Mouse (Mus musculus): ENCODE results near the gene A630023A22Rik. TPM values are rescaled to one million over a fixed set of nuclear protein-coding genes. Genes with fewer than 3 reads are reported as not detected.

Gene A630023A22Rik
- polyA plus RNA-seq, 1 experiment from 2014 or later, result 0.19 TPM

DNA sequence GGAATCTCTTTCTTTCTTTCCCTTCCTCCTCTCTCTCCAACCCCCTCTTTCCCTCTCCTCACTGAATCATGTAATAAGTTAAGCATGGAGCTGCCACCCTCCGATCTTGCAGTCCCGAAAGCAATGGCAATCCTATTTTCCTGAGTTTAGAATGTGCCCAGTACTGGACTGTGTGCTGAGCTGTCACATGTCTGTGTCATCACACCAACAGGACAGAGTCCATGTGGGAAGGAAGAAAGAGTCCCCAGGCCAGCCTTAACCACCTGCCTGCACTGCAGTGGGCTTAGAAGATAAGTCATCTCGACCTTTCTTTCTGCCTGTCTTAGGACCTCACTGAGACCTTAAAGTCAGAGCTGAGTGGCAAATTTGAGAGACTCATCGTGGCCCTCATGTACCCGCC, 11.1 kb downstream of the A630023A22Rik start:
- no peaks in the 10 kb centered on the region for H3K36me3 ChIP-seq (ENCODE audit: control insufficient read depth, insufficient read depth, low read length)
- no peak for ATAC-seq (ENCODE audit: low read depth)
- H3K9me3 ChIP-seq (ENCODE audit: control insufficient read depth, low read length), result no peaks in the 10 kb centered on the region
- no peak overlapping the region for H3K4me3 ChIP-seq (ENCODE audit: low read length)
- no peak overlapping the region for H3K4me2 ChIP-seq (ENCODE audit: low read depth, low read length)
- H3K27ac ChIP-seq (ENCODE audit: low read length), result no peak overlapping the region
- no peaks in the 10 kb centered on the region for H3K4me1 ChIP-seq (replicated peaks; ENCODE audit: control insufficient read depth, insufficient read depth, low read length)
- WGBS, result 74% methylated on average over 5 of the region's 5 CpGs
- H3K9ac ChIP-seq (ENCODE audit: low read length), result no peak overlapping the region
- no peaks in the 10 kb centered on the region for H3K27me3 ChIP-seq (ENCODE audit: control insufficient read depth, insufficient read depth, low read depth, low read length)

DNA sequence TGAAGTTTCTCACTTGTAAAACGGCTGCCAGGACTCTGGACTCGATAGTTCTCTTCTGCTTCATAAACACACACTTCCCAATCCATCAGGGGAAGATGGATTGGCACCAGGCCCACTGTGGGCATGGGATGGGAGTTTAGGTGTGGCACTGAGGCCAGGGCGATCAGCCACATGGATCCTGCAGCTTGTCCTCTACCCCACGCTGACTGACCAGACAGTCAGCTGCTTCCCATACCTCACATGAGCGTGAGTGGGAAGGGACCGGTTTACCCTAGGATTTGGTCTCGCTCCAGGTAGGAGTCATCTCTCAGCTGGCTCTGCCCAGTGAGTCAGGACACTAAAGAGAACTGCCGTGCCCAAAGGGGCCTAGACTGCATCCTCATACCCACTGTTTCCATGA, 12.8 kb downstream of the A630023A22Rik start:
- no peak overlapping the region for H3K4me3 ChIP-seq (ENCODE audit: low read length)
- H3K4me1 ChIP-seq (replicated peaks; ENCODE audit: control insufficient read depth, insufficient read depth, low read length), result peaks cover 6% of the 10 kb centered on the region; the same call in 1 of the 2 replicates
- ATAC-seq (ENCODE audit: low read depth), result no peak
- no peaks in the 10 kb centered on the region for H3K36me3 ChIP-seq (ENCODE audit: control insufficient read depth, insufficient read depth, low read length)
- H3K27ac ChIP-seq (ENCODE audit: low read length), result no peak overlapping the region
- 67% methylated on average over 8 of the region's 8 CpGs for WGBS
- H3K4me2 ChIP-seq (ENCODE audit: low read depth, low read length), result no peak overlapping the region
- H3K27me3 ChIP-seq (ENCODE audit: control insufficient read depth, insufficient read depth, low read depth, low read length), result no peaks in the 10 kb centered on the region
- H3K9ac ChIP-seq (ENCODE audit: low read length), result no peak overlapping the region
- H3K9me3 ChIP-seq (ENCODE audit: control insufficient read depth, low read length), result no peaks in the 10 kb centered on the region

GRCm38 (mm10) chr14:34087856-34088398, 14.6 kb downstream of the A630023A22Rik start:
- H3K9me3 ChIP-seq (ENCODE audit: control insufficient read depth, low read length), result no peaks in the 10 kb centered on the region
- H3K27me3 ChIP-seq (ENCODE audit: control insufficient read depth, insufficient read depth, low read depth, low read length), result no peaks in the 10 kb centered on the region
- WGBS, result 58% methylated on average over 2 of the region's 2 CpGs

DNA sequence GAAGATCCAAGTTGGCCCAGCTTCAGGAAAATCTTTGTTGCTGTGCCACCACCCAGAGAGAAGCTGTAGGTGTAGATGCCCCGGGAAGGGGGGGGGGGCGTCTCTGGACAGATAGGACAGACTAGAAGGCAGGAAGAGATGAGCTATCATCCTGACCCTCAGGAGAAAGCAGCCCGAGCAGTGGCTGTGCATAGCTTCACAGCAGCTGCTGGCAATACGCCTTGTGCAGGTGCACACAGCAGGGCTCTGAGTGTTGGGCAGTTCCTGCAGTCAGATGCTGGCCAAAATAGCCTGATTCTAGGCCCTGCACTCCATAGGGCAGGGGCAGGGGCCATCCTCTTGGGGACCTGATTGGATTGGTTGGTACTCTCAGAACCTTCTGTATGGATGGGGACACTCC, 15.7 kb downstream of the A630023A22Rik start:
- Histone ChIP-seq H3K4me2 (ENCODE audit: low read depth, low read length) (no peak overlapping the region), H3K4me3 (ENCODE audit: low read length) (no peak overlapping the region), H3K27ac (ENCODE audit: low read length) (no peak overlapping the region), H3K36me3 (ENCODE audit: control insufficient read depth, insufficient read depth, low read length) (no peaks in the 10 kb centered on the region), H3K9me3 (ENCODE audit: control insufficient read depth, low read length) (no peaks in the 10 kb centered on the region), H3K9ac (ENCODE audit: low read length) (no peak overlapping the region), H3K4me1 (replicated peaks; ENCODE audit: control insufficient read depth, insufficient read depth, low read length) (peaks cover 6% of the 10 kb centered on the region; the same call in 1 of the 2 replicates), H3K27me3 (ENCODE audit: control insufficient read depth, insufficient read depth, low read depth, low read length) (no peaks in the 10 kb centered on the region)
- ATAC-seq (ENCODE audit: low read depth), result no peak
- 52% methylated on average over 4 of the region's 4 CpGs for WGBS

More at GRCm38 (mm10) chr14:34087856-34088398, 14.6 kb downstream of the A630023A22Rik start:
- H3K27ac ChIP-seq (ENCODE audit: low read length), result no peak overlapping the region
- H3K36me3 ChIP-seq (ENCODE audit: control insufficient read depth, insufficient read depth, low read length), result no peaks in the 10 kb centered on the region
- no peak overlapping the region for H3K4me2 ChIP-seq (ENCODE audit: low read depth, low read length)
- ATAC-seq (ENCODE audit: low read depth), result no peak
- H3K4me3 ChIP-seq (ENCODE audit: low read length), result no peak overlapping the region
- no peak overlapping the region for H3K9ac ChIP-seq (ENCODE audit: low read length)
- H3K4me1 ChIP-seq (replicated peaks; ENCODE audit: control insufficient read depth, insufficient read depth, low read length), result peaks cover 6% of the 10 kb centered on the region; the same call in 1 of the 2 replicates

DNA sequence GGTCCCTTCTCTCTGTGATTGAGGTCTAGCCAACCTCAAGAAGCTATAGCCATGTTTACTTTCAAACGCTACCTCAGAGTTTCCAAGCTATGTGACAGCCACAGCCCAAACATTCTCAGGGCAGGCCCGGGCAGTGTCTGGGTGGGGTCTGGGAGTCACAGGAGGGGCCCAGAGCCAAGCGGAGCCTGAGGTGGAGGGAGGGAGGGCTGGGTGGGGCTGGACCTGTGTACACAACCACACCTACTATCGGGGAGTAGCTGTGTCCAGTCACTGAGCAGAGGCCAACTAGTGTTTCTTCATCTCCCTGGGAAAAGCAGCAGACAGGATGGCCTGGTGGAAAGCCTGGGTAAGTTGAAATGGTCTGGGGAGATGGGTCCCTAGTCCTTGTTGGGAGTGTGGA, 16.8 kb downstream of the A630023A22Rik start, which contains the start of gene Anxa8:
TSS of gene Anxa8 (plus strand) at position 251 of the 400 bp plus-strand sequence.
- no peaks in the 10 kb centered on the region for H3K27me3 ChIP-seq (ENCODE audit: control insufficient read depth, insufficient read depth, low read depth, low read length)
- peaks cover 6% of the 10 kb centered on the region; the same call in 1 of the 2 replicates for H3K4me1 ChIP-seq (replicated peaks; ENCODE audit: control insufficient read depth, insufficient read depth, low read length)
- H3K27ac ChIP-seq (ENCODE audit: low read length), result no peak within 1 kb of the TSS
- no peak within 1 kb of the TSS for H3K9ac ChIP-seq (ENCODE audit: low read length)
- 17% methylated on average over 4 of the region's 4 CpGs for WGBS
- H3K36me3 ChIP-seq (ENCODE audit: control insufficient read depth, insufficient read depth, low read length), result no peaks in the 10 kb centered on the region
- no peak within 1 kb of the TSS for H3K4me3 ChIP-seq (ENCODE audit: low read length)
- no peak within 1 kb of the TSS for H3K4me2 ChIP-seq (ENCODE audit: low read depth, low read length)
- no peaks in the 10 kb centered on the region for H3K9me3 ChIP-seq (ENCODE audit: control insufficient read depth, low read length)
- peak; percentile 77 for ATAC-seq (ENCODE audit: low read depth)

DNA sequence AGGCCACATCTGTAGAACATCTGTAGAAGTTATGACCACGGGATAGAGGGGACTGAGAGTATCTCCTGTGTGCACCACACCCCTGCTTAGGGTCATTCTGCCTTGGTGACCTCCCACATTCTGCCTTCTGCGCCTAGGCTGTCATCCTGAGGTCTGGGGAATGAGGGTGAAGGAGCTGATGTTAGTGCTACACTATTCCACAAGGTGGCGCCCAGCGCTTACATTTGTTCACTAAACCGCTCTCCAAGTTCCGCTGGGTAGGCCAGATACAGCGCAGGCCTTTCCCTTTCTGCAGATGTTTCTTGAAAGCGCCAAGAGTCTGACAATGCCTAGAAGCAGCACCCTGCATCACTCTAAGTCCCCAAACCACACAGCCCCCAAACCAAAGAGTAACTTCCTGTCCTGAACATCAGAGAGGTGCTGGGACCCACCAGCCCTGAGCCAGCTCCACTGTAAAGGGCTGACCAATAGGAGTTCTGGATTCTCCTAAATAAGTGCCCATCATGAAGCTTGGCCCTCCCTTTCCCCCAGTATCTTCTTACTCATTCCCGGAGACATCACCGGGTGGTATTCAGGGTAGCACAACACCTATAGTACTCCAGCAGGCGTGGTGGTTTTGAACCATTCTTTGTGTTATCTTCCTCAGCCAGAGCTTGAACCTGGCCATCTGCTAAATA, 22.1 kb downstream of the A630023A22Rik start:
- no peaks in the 10 kb centered on the region for H3K9me3 ChIP-seq (ENCODE audit: control insufficient read depth, low read length)
- peaks cover 3% of the 10 kb centered on the region; the same call in 1 of the 2 replicates for H3K4me1 ChIP-seq (replicated peaks; ENCODE audit: control insufficient read depth, insufficient read depth, low read length)
- H3K36me3 ChIP-seq (ENCODE audit: control insufficient read depth, insufficient read depth, low read length), result no peaks in the 10 kb centered on the region
- no peaks in the 10 kb centered on the region for H3K27me3 ChIP-seq (ENCODE audit: control insufficient read depth, insufficient read depth, low read depth, low read length)
- no peak overlapping the region for H3K4me3 ChIP-seq (ENCODE audit: low read length)
- ATAC-seq (ENCODE audit: low read depth), result peak; percentile 56
- H3K27ac ChIP-seq (ENCODE audit: low read length), result no peak overlapping the region
- WGBS, result 9% methylated on average over 11 of the region's 11 CpGs
- no peak overlapping the region for H3K4me2 ChIP-seq (ENCODE audit: low read depth, low read length)
- no peak overlapping the region for H3K9ac ChIP-seq (ENCODE audit: low read length)

GRCm38 (mm10) chr14:34078293-34078692, 24.3 kb downstream of the A630023A22Rik start:
- no peak for ATAC-seq (ENCODE audit: low read depth)
- H3K9me3 ChIP-seq (ENCODE audit: control insufficient read depth, low read length), result no peaks in the 10 kb centered on the region
- H3K27ac ChIP-seq (ENCODE audit: low read length), result no peak overlapping the region
- no peaks in the 10 kb centered on the region for H3K4me1 ChIP-seq (replicated peaks; ENCODE audit: control insufficient read depth, insufficient read depth, low read length)
- H3K4me2 ChIP-seq (ENCODE audit: low read depth, low read length), result no peak overlapping the region
- WGBS, result 71% methylated on average over 4 of the region's 4 CpGs
- H3K27me3 ChIP-seq (ENCODE audit: control insufficient read depth, insufficient read depth, low read depth, low read length), result no peaks in the 10 kb centered on the region
- H3K36me3 ChIP-seq (ENCODE audit: control insufficient read depth, insufficient read depth, low read length), result no peaks in the 10 kb centered on the region
- no peak overlapping the region for H3K9ac ChIP-seq (ENCODE audit: low read length)
- no peak overlapping the region for H3K4me3 ChIP-seq (ENCODE audit: low read length)

DNA sequence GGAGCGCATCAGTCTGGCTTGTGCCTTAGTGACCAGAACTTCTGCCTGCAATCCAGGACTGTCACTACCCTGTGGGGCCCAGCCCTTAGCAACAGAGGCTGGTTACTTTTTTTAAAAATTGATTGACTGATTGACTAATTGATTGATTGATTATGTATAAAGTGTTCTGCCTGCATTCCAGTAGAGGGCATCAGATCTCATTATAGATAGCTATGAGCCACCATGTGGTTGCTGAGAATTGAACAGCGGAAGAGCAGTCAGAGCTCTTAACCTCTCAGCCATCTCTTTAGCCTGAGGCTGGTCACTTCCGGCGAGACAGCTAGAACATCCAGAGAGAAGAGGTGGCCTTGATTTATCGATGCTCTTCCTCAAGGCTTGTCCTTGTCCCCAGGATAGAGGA, 25.3 kb downstream of the A630023A22Rik start:
- Histone ChIP-seq H3K36me3 (ENCODE audit: control insufficient read depth, insufficient read depth, low read length) (no peaks in the 10 kb centered on the region), H3K27me3 (ENCODE audit: control insufficient read depth, insufficient read depth, low read depth, low read length) (no peaks in the 10 kb centered on the region), H3K9me3 (ENCODE audit: control insufficient read depth, low read length) (no peaks in the 10 kb centered on the region), H3K27ac (ENCODE audit: low read length) (no peak overlapping the region), H3K4me1 (replicated peaks; ENCODE audit: control insufficient read depth, insufficient read depth, low read length) (no peaks in the 10 kb centered on the region), H3K4me2 (ENCODE audit: low read depth, low read length) (no peak overlapping the region), H3K9ac (ENCODE audit: low read length) (no peak overlapping the region), H3K4me3 (ENCODE audit: low read length) (no peak overlapping the region)
- ATAC-seq (ENCODE audit: low read depth), result no peak
- WGBS, result 66% methylated on average over 5 of the region's 5 CpGs

- no peak for ATAC-seq (ENCODE audit: low read depth)
- Histone ChIP-seq H3K27ac (ENCODE audit: low read length) (no peak overlapping the region), H3K9me3 (ENCODE audit: control insufficient read depth, low read length) (no peaks in the 10 kb centered on the region), H3K36me3 (ENCODE audit: control insufficient read depth, insufficient read depth, low read length) (no peaks in the 10 kb centered on the region), H3K4me1 (replicated peaks; ENCODE audit: control insufficient read depth, insufficient read depth, low read length) (no peaks in the 10 kb centered on the region), H3K27me3 (ENCODE audit: control insufficient read depth, insufficient read depth, low read depth, low read length) (no peaks in the 10 kb centered on the region), H3K9ac (ENCODE audit: low read length) (no peak overlapping the region), H3K4me2 (ENCODE audit: low read depth, low read length) (no peak overlapping the region), H3K4me3 (ENCODE audit: low read length) (no peak overlapping the region)
- WGBS, result 30% methylated on average over 4 of the region's 4 CpGs
Observed at GRCm38 (mm10) chr14:34075346-34075745, 27.2 kb downstream of the A630023A22Rik start.
